Mouse (Mus musculus) kidney, adult 18-20 months (tissue): ENCODE results near the gene Rhof.

Experiments used
- DNase-seq: peaks from one replicate; pipeline ENCODE4 v3.0.0; 2021

Gene Rhof

DNA sequence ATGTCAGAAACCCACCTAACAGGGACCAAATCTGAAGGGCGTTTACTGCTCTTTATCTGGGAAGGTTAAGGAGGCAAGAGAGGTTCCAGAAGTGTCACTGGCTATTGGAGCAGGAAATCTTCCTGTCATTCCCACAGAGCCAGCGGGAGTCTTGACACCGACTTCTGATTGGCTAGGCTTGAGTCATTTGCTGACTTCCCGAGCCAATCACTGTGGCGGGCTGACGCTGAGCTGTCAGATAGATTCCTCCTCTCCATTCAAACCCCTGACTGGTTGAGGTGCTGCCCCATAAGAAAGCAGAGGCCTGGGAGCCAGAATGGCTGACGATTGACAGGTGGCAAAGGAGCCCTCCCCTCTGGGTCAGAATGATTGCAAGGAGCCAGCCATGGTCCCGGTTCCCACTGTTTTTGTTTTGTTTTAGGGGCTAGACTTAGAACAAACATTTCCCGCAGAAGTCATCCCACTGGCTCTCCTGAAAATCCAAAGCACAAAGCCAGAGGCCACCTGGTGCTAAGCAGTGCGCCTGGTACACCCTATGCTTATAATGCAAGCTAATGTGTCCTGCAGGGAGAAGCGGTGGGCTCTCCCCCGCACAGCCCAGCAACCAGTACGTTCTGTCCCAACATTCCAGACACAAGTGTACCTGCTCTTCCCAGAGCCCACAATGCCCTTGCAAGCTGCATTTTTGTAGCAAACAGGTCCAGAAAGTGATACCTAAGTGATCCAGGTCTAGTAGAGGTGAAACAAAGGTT is 22.9 kb downstream of the Rhof start:
- DNase-seq = peak; percentile 31

DNA sequence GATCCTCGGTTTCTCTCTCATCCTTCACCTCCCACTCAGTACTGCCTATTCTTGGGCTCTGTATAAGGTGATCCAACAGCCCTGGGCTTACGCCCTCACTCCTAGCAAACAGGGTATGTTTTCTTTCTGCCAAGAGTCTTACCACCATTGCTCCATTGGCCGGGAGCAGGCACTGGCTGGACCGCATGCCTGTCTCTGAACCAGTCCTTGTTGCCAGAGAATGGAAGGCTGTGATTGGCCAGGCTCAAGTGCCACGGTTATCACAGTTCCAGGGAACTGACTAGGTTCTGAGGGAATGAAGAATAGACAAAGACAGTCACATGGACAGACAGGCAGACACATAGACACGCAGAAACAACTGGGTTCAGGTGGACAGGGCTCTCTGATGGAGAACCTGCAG is 27.7 kb downstream of the Rhof start:
- no peak for DNase-seq

GRCm38 (mm10) chr5:123103556-123103955 is 28.9 kb downstream of the Rhof start:
- peak; percentile 73 for DNase-seq

DNA sequence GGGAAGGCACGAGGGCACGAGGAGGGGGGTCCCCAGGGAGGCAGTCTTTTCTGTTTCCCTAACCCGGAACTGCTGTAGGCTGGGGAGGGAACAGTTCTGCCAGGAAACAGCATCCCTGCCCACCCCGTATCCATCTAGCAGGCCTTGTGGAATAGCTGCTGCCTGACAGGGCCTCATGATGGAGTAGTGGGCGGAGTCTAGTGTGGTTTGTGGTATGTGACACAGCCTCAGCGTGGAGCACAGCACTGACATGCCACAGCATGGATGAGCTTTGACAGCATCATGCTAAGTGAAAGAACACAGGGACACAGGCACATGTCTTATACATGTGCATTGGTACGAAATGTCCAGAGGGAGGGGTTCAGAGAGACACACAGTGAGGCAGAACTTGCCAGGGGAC is 30.1 kb downstream of the Rhof start:
- DNase-seq = no peak

DNA sequence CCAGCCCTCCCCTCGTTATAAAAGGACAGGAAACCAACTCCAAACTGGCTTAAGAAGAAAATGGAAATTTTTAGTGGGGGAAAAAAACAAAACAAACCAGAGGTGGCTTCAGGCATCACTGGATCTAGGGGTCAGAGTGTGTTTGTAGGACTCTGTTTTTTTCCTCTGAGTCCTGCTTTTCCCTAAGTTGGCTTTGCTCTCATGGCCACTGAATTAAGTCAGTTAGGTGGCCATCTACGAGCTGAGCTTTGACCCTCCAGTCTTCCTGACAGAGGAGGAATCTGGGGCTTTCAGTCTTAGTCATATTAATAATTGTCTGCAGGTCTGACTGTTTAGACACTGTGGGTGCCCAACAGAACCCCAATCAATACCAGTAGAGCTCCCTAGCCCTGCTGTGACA is 34.0 kb downstream of the Rhof start:
- no peak for DNase-seq

- DNase-seq = no peak
These were observed 36.2 kb downstream of the Rhof start for GRCm38 (mm10) chr5:123096299-123096698.

DNA sequence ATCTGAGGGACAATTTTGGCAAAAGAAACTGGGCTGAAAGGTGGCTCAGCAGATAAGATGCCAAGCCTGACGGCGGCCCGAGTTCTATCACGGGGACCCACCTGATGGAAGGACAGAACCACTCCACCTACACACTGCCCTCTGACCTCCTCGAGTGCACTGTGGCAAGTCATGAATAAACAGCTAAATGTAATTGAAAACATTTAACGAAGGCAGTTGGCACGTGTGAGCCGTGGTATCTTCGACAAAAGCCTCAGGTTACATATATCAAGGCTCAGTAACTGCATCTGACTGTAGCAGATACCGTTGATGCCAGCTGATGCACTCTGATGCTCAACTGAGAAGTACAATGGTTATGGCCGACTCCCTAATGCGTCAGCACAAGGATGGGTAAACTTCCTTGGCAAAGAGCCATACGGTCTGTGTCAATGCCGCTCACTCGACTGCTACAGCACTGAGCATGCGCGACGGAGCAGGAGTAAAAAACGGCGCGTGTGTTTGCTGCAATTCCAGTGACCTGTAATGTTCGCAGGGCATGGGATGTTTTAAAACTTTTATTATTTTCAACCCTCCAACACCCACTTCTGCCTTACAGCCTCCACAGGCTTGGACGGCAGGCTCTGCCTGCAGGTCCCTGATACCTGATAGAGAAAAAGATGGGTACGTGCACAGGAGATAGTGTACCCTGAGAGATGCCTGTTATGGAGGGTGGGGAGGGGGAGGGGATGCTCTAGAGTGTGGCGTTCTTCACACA is 38.1 kb downstream of the Rhof start:
- DNase-seq = peak; percentile 47

DNA sequence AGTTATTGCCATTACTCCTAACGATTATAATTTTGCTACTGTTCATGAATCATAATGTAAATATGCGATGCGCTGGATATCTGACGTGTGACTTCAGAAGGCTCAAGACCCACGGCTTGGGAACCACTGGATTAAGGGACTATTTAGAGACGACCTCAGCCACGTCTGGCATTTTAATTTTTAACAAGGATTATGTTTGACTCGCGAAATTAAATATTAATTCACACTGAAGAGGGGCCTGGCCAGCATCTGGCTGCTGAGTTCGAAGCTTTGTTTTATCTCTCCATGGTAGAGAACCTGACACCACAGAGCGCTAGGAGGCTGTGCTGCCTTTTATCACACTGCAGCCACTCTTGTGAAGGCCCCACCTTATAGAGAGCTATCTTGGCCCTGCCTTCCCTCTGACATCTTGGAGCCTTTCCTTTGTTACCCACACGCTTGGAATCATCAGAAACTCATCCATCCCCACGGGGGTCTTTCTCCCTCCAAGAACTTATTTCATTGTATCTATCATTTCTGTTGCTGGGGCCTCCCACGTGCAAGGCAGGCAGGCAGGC is 39.3 kb downstream of the Rhof start:
- no peak for DNase-seq

GRCm38 (mm10) chr5:123090560-123091306 is 41.8 kb downstream of the Rhof start:
- DNase-seq = no peak

DNA sequence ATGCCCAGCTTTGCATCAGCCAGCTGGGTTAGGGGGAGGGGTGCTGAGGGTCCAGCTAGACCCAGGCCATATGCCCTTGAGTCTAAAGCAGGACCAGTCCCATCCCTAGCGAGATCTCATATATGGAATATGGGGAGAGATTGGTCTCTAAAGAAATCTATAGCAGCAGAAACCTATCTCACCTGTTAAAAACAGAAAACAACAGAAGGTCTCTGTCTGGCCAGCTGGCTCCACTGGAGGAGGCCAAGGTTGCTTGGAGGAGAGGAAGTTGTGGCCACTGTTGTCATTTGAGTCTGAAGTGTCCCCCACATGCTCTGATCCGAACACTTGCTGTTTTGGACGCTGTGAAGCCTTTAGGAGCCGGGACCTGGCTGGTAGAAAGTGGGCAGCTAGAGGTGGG is 43.7 kb downstream of the Rhof start:
- DNase-seq = no peak

DNA sequence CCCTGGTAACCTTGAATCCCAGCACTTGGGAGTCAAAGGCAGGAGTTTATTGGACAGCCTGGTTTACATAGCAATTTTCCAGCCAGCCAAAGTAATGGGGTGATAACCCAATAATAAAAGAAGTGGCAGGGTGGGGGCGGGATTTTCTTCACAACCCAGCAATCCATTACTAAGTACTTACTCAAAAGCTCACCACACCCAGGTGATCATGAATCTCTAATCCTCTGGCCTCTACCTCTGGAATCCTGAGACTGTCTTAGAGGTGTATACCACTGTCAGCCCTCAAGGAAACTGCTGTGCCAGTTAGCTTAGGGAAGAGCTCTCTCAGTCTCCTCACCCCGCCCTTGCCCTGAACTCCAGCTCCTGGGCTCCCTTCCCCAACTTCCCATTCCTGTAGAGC is 46.0 kb downstream of the Rhof start:
- no peak for DNase-seq

DNA sequence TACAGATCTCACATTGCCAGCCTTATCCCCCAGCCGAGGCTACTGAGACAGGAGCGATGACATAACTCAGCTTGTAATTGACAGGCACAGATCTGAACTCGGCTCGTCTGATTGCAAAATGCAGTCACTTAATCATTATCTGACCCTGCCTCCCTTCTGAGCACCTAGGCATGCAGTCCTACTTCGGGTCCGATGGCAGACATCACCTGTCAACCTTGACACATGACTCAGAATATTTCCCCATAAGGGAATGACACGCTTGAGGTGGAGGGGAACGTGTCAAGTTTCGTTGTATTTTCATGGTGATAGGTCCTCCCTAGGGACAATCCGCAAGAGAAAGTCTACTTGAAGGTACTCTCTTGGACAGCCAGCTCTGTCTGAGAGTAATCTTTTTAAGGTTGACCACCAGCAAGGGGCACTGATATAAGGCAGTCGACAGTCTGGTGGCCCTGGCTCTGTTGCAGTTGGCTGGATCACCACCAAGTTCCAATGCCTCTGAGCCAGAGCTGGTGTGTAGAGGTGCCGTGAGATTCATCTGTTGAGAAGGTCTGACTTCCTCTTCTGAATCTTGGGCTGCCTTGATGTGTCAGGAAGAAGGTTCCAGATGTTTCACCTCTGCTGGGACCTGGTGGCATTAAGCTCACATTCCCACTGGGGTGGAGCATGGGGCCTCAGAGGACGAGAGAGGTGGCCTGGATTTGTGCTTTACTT is 49.0 kb downstream of the Rhof start:
- no peak for DNase-seq

DNA sequence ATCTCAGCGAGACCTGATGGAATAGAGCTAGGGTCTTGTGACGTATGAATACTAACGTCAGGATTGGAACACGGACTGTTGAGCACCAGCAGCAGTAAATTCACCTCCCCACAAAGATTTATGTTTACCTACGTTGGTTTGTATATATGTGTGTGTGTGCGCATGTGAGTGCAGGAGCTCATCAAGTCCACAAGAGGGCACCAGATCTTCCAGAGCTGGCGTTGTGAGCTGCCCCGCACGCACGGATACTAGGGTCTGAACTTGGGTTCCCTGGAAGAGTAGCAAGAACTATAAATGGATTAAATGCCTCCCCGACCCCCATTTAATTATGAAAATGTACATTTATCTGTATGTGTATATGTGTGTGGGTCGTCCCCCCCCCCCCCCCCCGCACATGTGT is 52.0 kb downstream of the Rhof start:
- no peak for DNase-seq

DNA sequence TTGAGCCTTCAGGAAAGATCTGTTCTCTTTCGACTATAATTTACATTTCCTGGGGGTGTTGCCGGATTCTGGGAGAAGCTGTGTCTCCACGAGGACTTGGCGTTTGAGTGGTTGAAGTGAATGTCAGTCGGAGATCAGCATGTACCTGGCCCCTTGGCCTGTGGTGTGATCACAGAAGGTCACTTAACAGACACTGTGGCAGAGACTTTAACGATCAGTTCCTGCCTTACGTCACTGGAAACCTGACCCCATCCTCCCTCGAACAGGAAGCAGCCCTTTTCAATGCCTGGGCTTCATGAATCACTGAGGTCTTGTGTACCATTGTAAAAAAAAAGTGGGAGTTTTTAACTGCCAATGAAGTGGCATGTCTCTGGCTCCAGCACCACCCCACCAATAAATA is 52.5 kb downstream of the Rhof start:
- DNase-seq = no peak

GRCm38 (mm10) chr5:123079568-123079967 is 52.9 kb downstream of the Rhof start:
- DNase-seq = no peak

DNA sequence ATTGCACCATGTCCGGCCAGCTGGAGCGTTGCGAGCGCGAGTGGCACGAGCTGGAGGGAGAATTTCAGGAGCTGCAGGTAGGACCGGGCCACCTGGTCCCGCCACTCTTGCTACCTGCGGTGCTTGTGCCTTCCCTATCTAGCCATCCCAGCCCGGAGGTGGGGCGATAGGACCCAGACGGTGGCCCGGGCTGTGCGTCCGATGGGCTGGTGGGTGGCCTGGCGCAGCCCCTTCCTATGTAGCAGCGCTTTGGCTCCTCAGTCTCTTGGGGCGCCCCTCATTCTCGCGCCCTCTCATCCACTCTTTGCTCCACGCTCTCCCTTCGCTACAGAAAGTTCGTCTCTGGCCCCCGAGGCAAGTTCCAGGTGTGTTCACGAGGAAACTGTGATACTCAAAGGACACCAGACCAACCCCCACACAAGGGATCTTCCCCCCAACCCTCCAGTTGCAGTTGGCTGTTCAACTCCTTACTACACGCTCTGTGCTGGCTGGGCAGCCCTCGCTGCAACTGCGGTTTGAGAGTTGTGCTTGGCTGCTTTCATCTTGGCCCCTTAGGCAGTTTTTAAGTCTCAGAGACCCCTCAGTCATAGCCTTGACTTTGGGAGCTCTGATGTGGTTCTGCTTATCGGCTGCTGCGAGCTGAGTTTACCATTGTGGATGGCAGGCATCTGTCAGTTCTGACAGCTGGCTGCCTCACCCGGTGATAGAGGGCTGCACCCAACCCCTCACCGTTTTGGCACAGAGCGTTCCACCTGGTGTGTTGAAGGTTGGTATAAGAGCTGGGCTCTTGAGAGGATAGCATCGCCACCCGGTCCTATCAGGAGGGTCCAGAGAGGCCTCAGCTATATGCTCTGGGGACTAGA is 55.8 kb downstream of the Rhof start:
- peak; percentile 27 for DNase-seq

DNA sequence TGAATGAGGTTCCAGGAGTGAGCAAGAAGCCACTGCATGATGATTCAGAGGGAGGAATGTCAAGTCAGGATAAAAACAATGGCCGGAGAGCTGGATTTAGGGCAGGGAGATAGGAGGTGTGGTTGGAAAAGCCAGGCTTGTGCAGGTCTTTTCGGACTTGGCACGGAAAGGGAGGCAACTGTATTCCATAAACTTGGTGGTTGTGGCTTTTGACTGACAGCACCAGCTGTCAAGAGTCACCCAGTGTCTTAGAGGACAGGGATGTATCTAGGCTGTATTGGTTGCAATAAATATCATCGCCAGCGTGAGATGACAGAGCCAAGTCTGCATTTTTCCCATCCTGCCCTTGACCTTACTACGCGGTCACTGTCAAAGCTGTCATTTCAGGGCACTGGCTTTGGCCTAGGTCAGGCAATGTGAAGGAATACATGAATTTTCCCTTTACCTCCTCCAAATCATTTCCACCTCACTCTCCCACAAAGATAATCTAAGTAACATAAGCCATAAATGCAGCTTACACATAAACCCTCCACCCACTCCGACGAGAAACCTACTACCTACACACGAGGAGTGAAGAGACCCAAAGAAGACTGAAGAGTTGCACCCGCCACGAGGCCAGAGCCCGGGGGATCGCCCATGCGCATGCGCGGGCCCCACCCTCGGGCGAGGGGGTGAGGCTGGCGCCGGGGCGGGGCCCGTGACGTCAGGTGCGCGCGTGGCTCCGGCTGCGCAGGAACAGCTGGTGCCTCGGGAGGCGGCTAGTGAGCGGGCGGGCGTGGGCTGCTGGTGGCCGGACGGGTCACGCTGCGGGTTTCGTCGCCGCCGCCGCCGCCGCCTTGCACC is 56.7 kb downstream of the Rhof start:
- DNase-seq = peak; percentile 92

GRCm38 (mm10) chr5:123068714-123069113 is 63.8 kb downstream of the Rhof start:
- DNase-seq = no peak

DNA sequence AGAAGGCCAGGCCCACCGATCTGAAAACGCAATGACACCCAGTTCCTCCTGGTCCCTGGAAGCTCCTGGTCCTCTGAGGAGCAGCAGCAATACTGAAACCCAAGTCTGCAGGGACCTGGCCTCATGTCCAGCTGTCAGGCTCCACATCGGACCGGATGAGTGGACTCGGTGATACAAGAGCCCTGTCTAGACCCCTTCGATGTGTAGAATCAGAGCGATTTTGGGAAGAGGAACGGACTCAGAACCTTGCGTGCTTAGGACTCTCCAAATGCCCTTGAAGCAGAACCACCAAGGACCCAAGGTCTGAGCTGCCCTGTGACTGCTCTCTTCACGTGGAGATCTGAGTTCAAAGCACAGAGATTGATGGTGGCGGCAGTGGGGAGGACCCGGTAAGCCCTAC is 64.4 kb downstream of the Rhof start, which contains the start of gene Tmem120b:
Gene Tmem120b, plus strand, starts transcription at position 301 of the 400 bp plus-strand sequence.
- DNase-seq = no peak

DNA sequence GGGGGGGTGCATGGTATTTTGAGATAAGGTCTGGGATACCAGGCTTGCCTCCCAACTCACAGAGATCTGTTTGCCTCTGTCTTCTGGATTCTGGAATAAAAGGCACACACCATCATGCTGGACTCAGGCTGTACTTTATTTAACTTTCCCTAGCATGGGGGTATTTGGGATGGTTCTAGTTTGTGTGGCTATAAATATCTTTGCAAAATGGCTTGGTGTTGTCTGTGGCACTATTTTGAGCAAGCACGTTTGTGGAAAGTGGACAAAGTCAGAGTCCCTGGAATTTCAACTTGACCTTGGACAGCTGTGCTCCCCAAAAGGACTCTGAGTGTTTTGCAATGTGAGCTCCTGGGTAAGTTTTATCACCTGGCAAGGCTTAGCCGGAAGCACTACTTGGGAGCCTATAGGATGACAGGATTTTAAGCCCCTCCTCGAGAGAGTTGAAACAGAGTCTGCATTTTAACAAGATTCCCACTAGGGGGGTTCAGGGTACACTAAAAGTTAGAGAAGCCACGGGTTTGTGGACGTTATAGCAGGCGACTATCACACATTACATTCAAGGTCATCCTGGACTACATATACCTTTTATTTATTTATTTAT is 65.0 kb downstream of the Rhof start:
- DNase-seq = no peak
